Mouse (Mus musculus) midbrain, embryonic 13.5 days (tissue): ENCODE results near the gene Ifnlr1. TPM values are rescaled to one million over a fixed set of nuclear protein-coding genes. Genes with fewer than 3 reads are reported as not detected.

Source experiments
- ATAC-seq: fragments of 200-750 bp; cut with Nextera tagmentation; 2 replicates; pipeline ENCODE4 v1.8.0; 2017; ENCODE audit warnings: mild to moderate bottlenecking, moderate TSS enrichment, moderate library complexity
- H3K27ac ChIP-seq: fragments of 300-500 bp; sonication (generic); 2 replicates; pipeline ENCODE4 v1.5.1; 2015; ENCODE audit warnings: inconsistent platforms, mild to moderate bottlenecking, moderate library complexity
- H3K27me3 ChIP-seq: fragments of 300-500 bp; sonication (generic); 2 replicates; pipeline ENCODE4 v1.6.1; 2015; ENCODE audit warnings: mild to moderate bottlenecking, inconsistent platforms
- H3K36me3 ChIP-seq: fragments of 300-500 bp; sonication (generic); 2 replicates; pipeline ENCODE4 v1.6.1; 2015; ENCODE audit warnings: mild to moderate bottlenecking, inconsistent platforms
- H3K4me1 ChIP-seq: fragments of 300-500 bp; sonication (generic); replicated peaks from 2 replicates; pipeline ENCODE4 v1.6.1; 2015; ENCODE audit warnings: inconsistent platforms
- H3K4me2 ChIP-seq: fragments of 300-500 bp; sonication (generic); replicated peaks from 2 replicates; pipeline ENCODE4 v1.6.1; 2015; ENCODE audit warnings: moderate library complexity, mild to moderate bottlenecking, inconsistent platforms
- H3K4me3 ChIP-seq: fragments of 300-500 bp; sonication (generic); replicated peaks from 2 replicates; pipeline ENCODE4 v1.5.1; 2015; ENCODE audit warnings: mild to moderate bottlenecking, inconsistent platforms
- H3K9ac ChIP-seq: fragments of 300-500 bp; sonication (generic); replicated peaks from 2 replicates; pipeline ENCODE4 v1.6.1; 2015; ENCODE audit warnings: mild to moderate bottlenecking, inconsistent platforms
- H3K9me3 ChIP-seq: fragments of 300-500 bp; sonication (generic); 2 replicates; pipeline ENCODE4 v1.6.1; 2016; ENCODE audit warnings: mild to moderate bottlenecking, inconsistent platforms
- WGBS: fragments of 180-500 bp; shearing (Covaris S2); methylation state at CpG from one replicate; pipeline ENCODE4 v1.1.7; 2015; 5-methylcytosine and 5-hydroxymethylcytosine counted together
- polyA plus RNA-seq: library from polyadenylated mRNA; unstranded; fragments of >200 nt; fragmentation: Nextera tagmentation; extraction: Ambion mirVana; gene quantifications from 2 replicates; pipeline ENCODE4 v1.2.1, GENCODE M21; 2015

Ifnlr1 gene
- polyA plus RNA-seq, 1 experiment from 2014 or later: 0.16 TPM

- no peak overlapping the region for H3K27ac ChIP-seq
- H3K36me3 ChIP-seq: no peaks in the 10 kb centered on the region
- H3K4me1 ChIP-seq: no peaks in the 10 kb centered on the region
- 86% methylated on average over 11 of the region's 11 CpGs for WGBS
- ATAC-seq: no peak
- H3K4me2 ChIP-seq: no peak overlapping the region
- no peaks in the 10 kb centered on the region for H3K27me3 ChIP-seq
- no peak overlapping the region for H3K9ac ChIP-seq
- H3K4me3 ChIP-seq: no peak overlapping the region
- H3K9me3 ChIP-seq: no peaks in the 10 kb centered on the region
These were observed 40.3 kb downstream of the Ifnlr1 start for GRCm38 (mm10) chr4:135726416-135726815.

GRCm38 (mm10) chr4:135727817-135728216 lies 41.7 kb downstream of the Ifnlr1 start, which contains the start of gene Il22ra1:
Gene Il22ra1, plus strand, starts transcription at chr4:135728172.
- H3K9me3 ChIP-seq: no peaks in the 10 kb centered on the region
- H3K4me3 ChIP-seq: no peak within 1 kb of the TSS
- H3K36me3 ChIP-seq: no peaks in the 10 kb centered on the region
- no peak within 1 kb of the TSS for H3K27ac ChIP-seq
- H3K9ac ChIP-seq: no peak within 1 kb of the TSS
- WGBS: 59% methylated on average over 14 of the region's 14 CpGs
- no peak within 1 kb of the TSS for H3K4me2 ChIP-seq
- ATAC-seq: no peak
- H3K4me1 ChIP-seq: no peaks in the 10 kb centered on the region
- no peaks in the 10 kb centered on the region for H3K27me3 ChIP-seq

GRCm38 (mm10) chr4:135730204-135730603 lies 44.1 kb downstream of the Ifnlr1 start:
- Histone ChIP-seq H3K27me3 (no peaks in the 10 kb centered on the region), H3K4me1 (no peaks in the 10 kb centered on the region), H3K4me2 (no peak overlapping the region), H3K9ac (no peak overlapping the region), H3K9me3 (no peaks in the 10 kb centered on the region), H3K36me3 (no peaks in the 10 kb centered on the region), H3K4me3 (no peak overlapping the region), H3K27ac (no peak overlapping the region)
- no peak for ATAC-seq
- WGBS: 84% methylated on average over 9 of the region's 9 CpGs

GRCm38 (mm10) chr4:135730951-135731350 lies 44.9 kb downstream of the Ifnlr1 start:
- no peaks in the 10 kb centered on the region for H3K9me3 ChIP-seq
- H3K36me3 ChIP-seq: no peaks in the 10 kb centered on the region
- no peak for ATAC-seq
- H3K27ac ChIP-seq: no peak overlapping the region
- H3K4me1 ChIP-seq: no peaks in the 10 kb centered on the region
- no peak overlapping the region for H3K4me2 ChIP-seq
- no peak overlapping the region for H3K4me3 ChIP-seq
- no peak overlapping the region for H3K9ac ChIP-seq
- H3K27me3 ChIP-seq: no peaks in the 10 kb centered on the region
- WGBS: 72% methylated on average over 8 of the region's 8 CpGs

- 96% methylated on average over 14 of the region's 14 CpGs for WGBS
- Histone ChIP-seq H3K27ac (no peak overlapping the region), H3K4me3 (no peak overlapping the region), H3K9ac (no peak overlapping the region), H3K9me3 (no peaks in the 10 kb centered on the region), H3K27me3 (no peaks in the 10 kb centered on the region), H3K4me2 (no peak overlapping the region), H3K4me1 (0 out of 2 replicates have a peak, but pooled peaks cover 5% of the 10 kb centered on the region), H3K36me3 (no peaks in the 10 kb centered on the region)
- ATAC-seq: no peak
These were observed 47.8 kb downstream of the Ifnlr1 start for GRCm38 (mm10) chr4:135733901-135734300.

GRCm38 (mm10) chr4:135736903-135737302 lies 50.8 kb downstream of the Ifnlr1 start:
- 0 out of 2 replicates have a peak, but pooled peaks cover 5% of the 10 kb centered on the region for H3K4me1 ChIP-seq
- no peak overlapping the region for H3K9ac ChIP-seq
- no peak for ATAC-seq
- no peak overlapping the region for H3K4me3 ChIP-seq
- H3K4me2 ChIP-seq: no peak overlapping the region
- no peaks in the 10 kb centered on the region for H3K27me3 ChIP-seq
- 83% methylated on average over 3 of the region's 3 CpGs for WGBS
- no peak overlapping the region for H3K27ac ChIP-seq
- H3K9me3 ChIP-seq: no peaks in the 10 kb centered on the region
- no peaks in the 10 kb centered on the region for H3K36me3 ChIP-seq

GRCm38 (mm10) chr4:135738237-135738636 lies 52.1 kb downstream of the Ifnlr1 start:
- ATAC-seq: no peak
- 0 out of 2 replicates have a peak, but pooled peaks cover 5% of the 10 kb centered on the region for H3K4me1 ChIP-seq
- no peak overlapping the region for H3K9ac ChIP-seq
- WGBS: 65% methylated on average over 5 of the region's 5 CpGs
- no peak overlapping the region for H3K4me2 ChIP-seq
- H3K27ac ChIP-seq: no peak overlapping the region
- no peak overlapping the region for H3K4me3 ChIP-seq
- H3K27me3 ChIP-seq: no peaks in the 10 kb centered on the region
- H3K9me3 ChIP-seq: no peaks in the 10 kb centered on the region
- no peaks in the 10 kb centered on the region for H3K36me3 ChIP-seq

- Histone ChIP-seq H3K4me1 (0 out of 2 replicates have a peak, but pooled peaks cover 5% of the 10 kb centered on the region), H3K27me3 (no peaks in the 10 kb centered on the region), H3K4me3 (no peak overlapping the region), H3K4me2 (no peak overlapping the region), H3K9me3 (no peaks in the 10 kb centered on the region), H3K36me3 (no peaks in the 10 kb centered on the region), H3K9ac (no peak overlapping the region), H3K27ac (no peak overlapping the region)
- ATAC-seq: no peak
- WGBS: 72% methylated on average over 7 of the region's 7 CpGs
These were observed 53.1 kb downstream of the Ifnlr1 start for GRCm38 (mm10) chr4:135739148-135739547.

- Histone ChIP-seq H3K4me3 (no peak overlapping the region), H3K27ac (no peak overlapping the region), H3K36me3 (no peaks in the 10 kb centered on the region), H3K9me3 (no peaks in the 10 kb centered on the region), H3K4me2 (no peak overlapping the region), H3K27me3 (no peaks in the 10 kb centered on the region), H3K4me1 (0 out of 2 replicates have a peak, but pooled peaks cover 5% of the 10 kb centered on the region), H3K9ac (no peak overlapping the region)
- 92% methylated on average over 14 of the region's 14 CpGs for WGBS
- no peak for ATAC-seq
These were observed 53.6 kb downstream of the Ifnlr1 start for GRCm38 (mm10) chr4:135739672-135740071.

- no peak for ATAC-seq
These were observed 57.4 kb downstream of the Ifnlr1 start for GRCm38 (mm10) chr4:135743520-135743919.

GRCm38 (mm10) chr4:135744726-135745448 lies 58.8 kb downstream of the Ifnlr1 start:
- H3K9me3 ChIP-seq: no peaks in the 10 kb centered on the region
- no peak overlapping the region for H3K27ac ChIP-seq
- H3K27me3 ChIP-seq: no peaks in the 10 kb centered on the region
- H3K9ac ChIP-seq: no peak overlapping the region
- no peak for ATAC-seq
- 70% methylated on average over 16 of the region's 16 CpGs for WGBS
- no peak overlapping the region for H3K4me3 ChIP-seq
- no peaks in the 10 kb centered on the region for H3K4me1 ChIP-seq
- no peaks in the 10 kb centered on the region for H3K36me3 ChIP-seq
- no peak overlapping the region for H3K4me2 ChIP-seq

More at GRCm38 (mm10) chr4:135743520-135743919, 57.4 kb downstream of the Ifnlr1 start:
- Histone ChIP-seq H3K36me3 (no peaks in the 10 kb centered on the region), H3K4me3 (no peak overlapping the region), H3K27me3 (no peaks in the 10 kb centered on the region), H3K4me2 (no peak overlapping the region), H3K4me1 (no peaks in the 10 kb centered on the region), H3K9ac (no peak overlapping the region), H3K27ac (no peak overlapping the region), H3K9me3 (no peaks in the 10 kb centered on the region)
- WGBS: 64% methylated on average over 6 of the region's 6 CpGs

- H3K4me3 ChIP-seq: no peak overlapping the region
- H3K9me3 ChIP-seq: no peaks in the 10 kb centered on the region
- H3K4me2 ChIP-seq: no peak overlapping the region
- no peaks in the 10 kb centered on the region for H3K27me3 ChIP-seq
- no peak overlapping the region for H3K27ac ChIP-seq
- H3K4me1 ChIP-seq: no peaks in the 10 kb centered on the region
- WGBS: 83% methylated on average over 10 of the region's 10 CpGs
- no peaks in the 10 kb centered on the region for H3K36me3 ChIP-seq
- no peak overlapping the region for H3K9ac ChIP-seq
- ATAC-seq: no peak
These were observed 59.5 kb downstream of the Ifnlr1 start for GRCm38 (mm10) chr4:135745613-135746012.

- Histone ChIP-seq H3K4me3 (no peak overlapping the region), H3K9ac (no peak overlapping the region), H3K9me3 (peaks cover 3% of the 10 kb centered on the region; the same call in 1 of the 2 replicates), H3K4me2 (no peak overlapping the region), H3K27me3 (no peaks in the 10 kb centered on the region), H3K36me3 (no peaks in the 10 kb centered on the region), H3K27ac (no peak overlapping the region), H3K4me1 (no peaks in the 10 kb centered on the region)
- no peak for ATAC-seq
- WGBS: 72% methylated on average over 8 of the region's 8 CpGs
These were observed 64.8 kb downstream of the Ifnlr1 start for GRCm38 (mm10) chr4:135750896-135751295.
